Mouse (Mus musculus): ENCODE measurements around the gene Rpgrip1l.
A peak's percentile ranks its signal among the peaks of the same experiment; 100 is the strongest.

The Rpgrip1l gene

DNA sequence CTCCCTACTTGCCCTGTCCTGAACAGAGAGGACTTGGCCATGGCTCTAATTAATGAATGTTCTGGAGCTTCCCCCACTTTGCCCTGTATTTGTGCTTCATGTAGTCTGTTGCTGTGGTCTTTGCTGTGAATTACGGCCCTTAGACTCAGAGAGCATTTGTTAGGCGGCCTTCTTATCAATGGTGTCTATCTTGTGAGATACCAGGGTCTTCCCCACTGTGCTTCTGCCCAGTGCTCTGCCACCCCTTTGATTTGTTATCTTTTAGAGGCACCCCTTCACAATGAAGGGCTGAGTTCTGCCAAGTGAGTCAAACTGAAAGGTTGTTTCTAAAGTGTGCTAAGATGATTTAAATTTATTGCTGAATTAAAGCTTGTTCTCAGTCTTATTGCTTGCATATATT is 105.4 kb downstream of the Rpgrip1l start:
- no peak for DNase-seq (ENCODE audit: low read depth, low spot score)

DNA sequence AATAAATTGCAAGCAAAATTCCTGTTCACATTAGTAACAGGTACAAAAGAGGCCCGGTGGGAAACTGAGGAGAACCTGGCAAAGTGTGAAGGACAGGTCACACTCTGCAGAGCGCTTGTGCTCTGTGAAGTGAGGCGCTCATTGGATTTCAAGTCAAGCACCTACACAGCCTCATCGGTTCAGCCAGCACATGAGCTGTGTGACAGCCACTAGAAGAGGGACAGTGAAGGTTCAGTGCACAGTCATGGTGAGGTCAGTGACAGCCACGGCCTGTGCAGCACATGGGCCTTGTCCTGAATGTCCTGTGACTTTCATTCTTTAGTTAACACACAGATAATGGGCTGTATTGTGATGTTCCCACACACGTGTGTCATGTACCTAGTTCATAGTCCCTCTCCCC is 107.2 kb downstream of the Rpgrip1l start:
- DNase-seq (ENCODE audit: low read depth, low spot score): no peak

DNA sequence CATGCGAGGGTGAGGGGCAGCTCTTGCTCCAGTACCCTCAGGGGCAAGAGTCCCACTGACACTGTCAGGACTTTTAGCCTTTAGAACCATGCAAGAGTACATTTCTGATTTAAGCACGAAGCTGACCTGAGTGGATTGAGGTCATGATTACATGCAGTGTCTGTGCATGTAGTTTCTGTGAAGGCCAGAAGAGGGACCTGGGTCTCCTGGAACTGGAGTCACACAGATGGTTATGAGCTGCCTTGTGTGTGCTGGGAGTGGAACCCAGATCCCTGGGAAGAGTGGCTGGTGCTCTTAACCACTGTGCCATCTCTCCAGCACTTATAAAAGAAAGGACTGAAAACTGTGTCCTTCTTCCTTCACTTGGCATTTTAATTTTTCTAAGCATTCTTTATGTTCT is 111.9 kb downstream of the Rpgrip1l start:
- no peak for DNase-seq (ENCODE audit: low read depth, low spot score)

DNA sequence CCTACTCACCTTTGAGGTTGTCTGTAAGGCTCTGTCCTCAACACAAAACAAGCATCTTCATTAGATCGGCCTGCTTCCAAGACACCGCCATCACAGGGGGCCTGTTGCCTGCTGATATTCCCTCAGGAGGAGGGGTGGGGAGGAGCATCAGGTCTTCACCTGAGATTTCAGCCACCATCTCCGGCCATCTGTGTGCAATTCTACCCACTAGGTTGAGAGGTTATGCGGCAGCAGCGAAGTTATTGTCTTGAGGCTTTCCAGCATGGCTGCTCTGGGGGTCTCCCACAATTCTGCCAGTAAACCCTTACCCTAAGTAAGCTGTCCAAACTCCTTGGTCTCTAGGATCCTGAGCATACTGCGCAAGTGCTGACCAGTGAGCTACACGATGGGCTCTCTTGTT is 113.2 kb downstream of the Rpgrip1l start, which contains the start of gene Aktip:
Gene Aktip (minus strand): TSS at position 101 of the 400 bp plus-strand sequence.
- DNase-seq (ENCODE audit: low read depth, low spot score): no peak

DNA sequence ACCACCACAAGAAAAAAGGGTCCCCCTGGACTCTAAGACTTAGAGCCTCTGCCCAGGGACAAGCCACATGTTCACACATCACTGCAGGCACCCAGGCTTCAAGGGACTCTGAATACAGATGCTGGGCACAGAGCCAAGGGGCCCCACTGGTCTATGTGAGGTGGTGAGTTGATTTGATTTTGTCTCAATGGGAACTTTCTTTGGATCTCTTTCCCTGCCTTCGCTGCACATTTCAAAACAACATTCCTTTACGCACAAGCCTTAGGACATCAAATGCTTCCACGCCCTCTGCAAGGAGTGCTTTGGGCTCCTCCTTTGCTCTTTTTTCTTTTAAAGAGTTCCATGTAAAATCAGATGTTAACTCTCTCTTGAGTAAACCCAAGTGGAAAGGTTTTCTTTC is 115.0 kb downstream of the Rpgrip1l start:
- DNase-seq (ENCODE audit: low read depth, low spot score): no peak

DNA sequence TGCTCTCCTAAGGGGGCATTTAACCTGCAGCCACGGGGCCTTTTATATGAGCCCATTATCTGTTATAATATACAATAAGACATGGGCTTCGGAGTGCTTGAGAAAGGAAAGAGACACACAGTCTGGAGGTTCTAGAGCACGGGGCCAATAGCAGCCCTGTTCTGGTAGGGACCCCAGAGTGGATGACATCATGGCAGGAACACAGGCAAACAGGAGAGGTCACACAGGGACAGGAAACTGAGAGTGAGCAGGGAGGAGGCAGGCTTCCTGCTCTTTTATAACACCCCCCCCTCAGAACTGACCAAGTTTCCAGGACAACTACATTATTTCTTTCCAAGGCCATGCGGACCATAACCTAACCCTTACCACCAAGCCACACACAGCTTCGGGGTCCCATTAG is 115.8 kb downstream of the Rpgrip1l start:
- no peak for DNase-seq (ENCODE audit: low read depth, low spot score)

DNA sequence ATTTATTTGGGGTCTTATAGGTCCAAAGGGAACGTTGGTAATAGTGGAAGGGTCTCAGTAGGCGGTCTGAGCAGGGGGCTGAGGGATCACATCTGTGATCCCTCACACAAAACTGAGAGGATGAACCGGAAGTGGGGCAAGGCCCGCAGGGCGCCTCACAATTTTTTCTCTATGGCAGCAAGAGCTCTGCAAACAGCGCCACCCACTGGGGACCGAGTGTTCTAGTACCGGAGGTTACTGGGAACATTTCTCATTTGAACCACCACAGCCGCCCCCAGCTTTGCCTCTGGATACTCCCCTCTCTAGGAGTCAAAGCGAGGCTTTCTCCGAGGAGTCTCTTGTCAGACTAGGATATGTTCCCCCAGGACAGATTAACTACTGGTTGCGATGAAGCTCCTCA is 116.4 kb downstream of the Rpgrip1l start:
- DNase-seq (ENCODE audit: low read depth, low spot score): no peak

DNA sequence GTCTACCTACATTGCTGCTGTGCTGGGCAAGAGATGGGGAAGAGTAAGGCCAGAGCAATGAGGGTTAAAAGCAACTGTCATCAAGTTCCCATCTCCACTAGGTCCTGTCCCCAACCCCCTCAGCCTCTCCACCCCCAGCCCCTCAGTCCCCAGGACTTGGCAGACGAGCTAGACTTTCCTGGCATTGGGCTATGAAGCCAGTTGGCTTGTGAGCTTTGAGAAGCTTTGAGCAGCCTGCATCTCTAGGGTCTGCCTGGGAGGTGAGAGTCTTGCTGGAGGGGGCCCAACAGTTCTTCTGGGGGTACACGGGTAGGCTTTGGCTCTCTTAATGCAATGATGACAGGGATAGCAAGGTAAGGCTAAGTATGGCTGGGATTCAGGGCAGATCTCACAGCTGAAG is 119.0 kb downstream of the Rpgrip1l start:
- DNase-seq (ENCODE audit: low read depth, low spot score): no peak

DNA sequence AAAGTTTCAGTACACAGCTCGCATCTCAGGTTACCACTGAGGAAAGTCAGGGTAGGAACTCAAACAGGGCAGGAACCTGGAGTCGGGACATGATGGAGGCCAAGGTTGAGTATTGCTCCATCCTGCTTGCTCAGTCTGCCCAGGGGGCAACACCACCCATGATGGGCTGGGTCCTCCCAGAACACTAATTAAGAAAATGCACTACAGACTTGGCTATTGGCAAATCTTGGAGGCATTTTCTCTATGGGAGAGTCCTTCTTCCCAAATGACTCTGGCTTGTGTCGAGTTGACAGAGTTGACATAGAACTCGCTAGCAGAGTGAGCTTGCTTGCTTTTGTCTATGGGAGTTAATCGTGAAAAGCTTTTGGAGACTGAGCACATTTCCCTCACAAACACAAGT is 120.1 kb downstream of the Rpgrip1l start:
- DNase-seq (ENCODE audit: low read depth, low spot score): no peak

DNA sequence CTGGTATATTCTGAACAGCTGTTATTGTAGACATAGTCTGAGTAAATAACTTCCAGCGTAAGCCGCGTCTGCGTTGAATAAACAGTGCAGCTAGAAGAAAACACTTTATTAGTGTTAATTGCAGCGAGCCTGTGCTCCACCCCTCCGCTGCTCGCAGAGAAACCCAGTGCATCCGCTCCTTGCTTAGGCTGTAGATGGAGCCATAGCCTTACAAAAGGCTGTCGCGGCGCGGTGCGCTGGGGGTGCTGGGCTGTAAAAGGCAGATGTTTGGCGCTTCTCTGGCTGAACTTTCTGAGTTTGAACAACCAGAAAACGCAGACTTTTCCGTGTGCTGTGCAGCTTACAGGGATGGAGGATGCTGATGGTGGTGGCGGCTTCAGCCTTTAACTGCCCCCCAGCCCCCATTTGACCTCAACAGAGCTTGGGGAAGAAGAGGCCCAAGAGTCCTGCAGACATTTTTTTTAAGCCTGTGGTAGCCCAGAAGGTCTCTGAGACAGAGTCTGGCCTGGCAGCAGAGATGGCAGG is 122.2 kb downstream of the Rpgrip1l start:
- peak; percentile 47 for DNase-seq (ENCODE audit: low read depth, low spot score)

DNA sequence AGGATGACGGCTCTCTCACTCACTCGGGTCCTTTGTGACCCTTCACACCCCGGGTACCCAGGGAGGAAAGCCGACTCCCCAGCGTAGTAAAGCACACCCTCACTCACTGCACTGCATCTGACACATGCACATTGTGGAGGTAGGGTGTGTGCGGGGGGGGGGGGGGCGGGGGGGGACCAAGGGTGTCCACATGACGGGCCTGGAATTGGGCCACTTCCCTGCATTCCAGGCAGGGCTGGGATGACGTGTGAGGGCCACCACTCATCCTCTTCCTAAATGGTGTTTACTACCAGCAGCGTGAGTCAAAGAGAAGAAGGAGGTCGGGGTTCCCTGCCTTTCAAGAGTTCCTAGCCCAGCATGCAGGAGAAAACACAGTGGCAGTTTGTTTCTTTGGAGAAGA is 124.9 kb downstream of the Rpgrip1l start:
- DNase-seq (ENCODE audit: low read depth, low spot score): no peak

DNA sequence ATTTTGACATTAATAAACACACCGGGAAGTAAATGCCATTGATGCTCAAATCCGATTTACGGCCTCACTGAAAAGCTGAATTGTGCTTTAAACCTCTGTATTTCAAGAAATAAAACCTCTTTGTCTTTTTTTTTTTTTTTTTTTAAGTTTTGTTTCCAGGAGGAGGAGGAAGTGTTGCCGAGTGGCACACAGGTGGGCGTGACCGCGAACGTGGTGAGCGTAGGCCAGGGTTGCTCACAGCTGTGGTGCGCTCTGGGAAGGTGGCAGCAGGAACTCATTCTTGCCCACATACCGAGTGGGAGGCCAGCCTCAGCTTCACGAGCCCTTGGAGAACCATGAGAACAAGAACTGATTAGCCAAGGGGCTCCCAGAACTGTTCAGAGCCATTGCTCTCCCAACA is 126.7 kb downstream of the Rpgrip1l start:
- no peak for DNase-seq (ENCODE audit: low read depth, low spot score)

DNA sequence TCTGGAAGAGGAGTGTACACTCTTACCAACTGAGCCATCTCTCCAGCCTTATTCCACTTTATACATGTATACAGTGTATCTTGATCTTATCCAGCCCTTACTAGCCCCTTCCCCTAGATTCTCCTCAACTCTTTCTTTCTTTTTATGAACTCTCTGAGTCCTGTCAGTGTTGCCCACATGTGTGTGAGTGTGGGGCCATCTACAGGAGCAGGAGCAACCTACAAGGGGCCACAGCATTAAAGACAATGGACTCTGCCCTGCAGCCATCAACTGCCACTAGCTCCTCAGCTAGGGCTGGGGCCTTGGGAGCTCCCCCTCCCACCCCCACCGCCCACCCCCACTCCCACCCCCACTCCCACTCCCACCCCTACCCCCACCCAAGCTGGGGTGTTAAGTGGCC is 135.4 kb downstream of the Rpgrip1l start:
- DNase-seq (ENCODE audit: low read depth, low spot score): no peak

DNA sequence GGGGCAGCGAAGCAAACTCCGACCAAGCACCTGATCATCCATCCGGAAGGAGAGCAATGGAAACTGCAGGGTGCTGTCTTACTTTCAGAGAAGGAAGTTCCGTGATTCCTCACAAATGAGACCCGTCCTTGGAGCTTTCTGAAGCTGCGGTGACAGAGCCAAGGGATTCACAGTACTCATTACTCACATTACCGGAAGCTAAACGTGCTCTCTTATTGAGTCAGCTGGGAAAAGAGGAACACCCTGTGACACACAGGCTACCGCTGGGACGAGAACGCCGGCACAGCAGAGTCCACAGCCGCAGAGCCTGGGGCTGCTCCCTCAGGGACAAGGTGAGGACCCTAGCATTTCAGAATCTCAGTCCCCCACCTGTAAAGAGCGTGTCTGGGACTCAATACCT is 136.9 kb downstream of the Rpgrip1l start:
- no peak for DNase-seq (ENCODE audit: low read depth, low spot score)

DNA sequence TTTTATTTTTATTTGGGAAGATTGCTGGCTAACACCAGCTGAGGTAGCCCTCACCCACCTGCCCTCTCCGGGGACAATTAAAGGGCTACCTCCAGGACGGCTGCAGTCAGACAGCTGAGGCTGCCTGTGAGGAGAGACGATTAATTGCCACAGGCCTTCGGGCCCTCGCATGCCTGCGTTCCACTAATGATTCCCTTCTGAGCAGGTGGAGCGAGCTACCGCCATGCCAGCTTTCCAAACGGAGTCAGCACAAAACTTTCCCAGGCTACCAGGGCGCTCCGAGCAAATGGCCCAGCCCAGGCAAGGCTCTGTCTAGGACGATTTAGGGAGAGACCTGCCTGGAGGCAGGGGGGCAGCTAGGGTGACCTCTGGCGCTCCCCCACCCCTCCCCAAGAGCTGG is 141.5 kb downstream of the Rpgrip1l start:
- DNase-seq (ENCODE audit: low read depth, low spot score): no peak

DNA sequence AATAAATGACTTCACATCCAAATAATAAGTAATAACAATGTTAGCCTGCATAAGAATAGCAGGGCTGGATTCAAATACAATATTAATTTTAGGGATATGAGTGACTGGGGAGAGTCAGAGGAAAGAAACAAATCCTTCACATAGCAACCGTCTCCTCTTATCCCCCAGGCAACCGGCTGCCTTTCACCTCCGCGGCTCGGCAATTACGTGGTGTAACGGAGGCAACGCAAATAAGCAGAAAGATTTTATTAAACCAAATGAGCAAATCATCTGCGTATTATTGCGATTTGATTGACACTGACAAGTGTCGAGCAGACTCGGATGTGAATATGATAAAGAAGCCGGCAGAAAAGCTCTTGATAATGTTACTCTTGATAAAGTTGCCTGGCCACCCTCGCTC is 142.1 kb downstream of the Rpgrip1l start:
- no peak for DNase-seq (ENCODE audit: low read depth, low spot score)

DNA sequence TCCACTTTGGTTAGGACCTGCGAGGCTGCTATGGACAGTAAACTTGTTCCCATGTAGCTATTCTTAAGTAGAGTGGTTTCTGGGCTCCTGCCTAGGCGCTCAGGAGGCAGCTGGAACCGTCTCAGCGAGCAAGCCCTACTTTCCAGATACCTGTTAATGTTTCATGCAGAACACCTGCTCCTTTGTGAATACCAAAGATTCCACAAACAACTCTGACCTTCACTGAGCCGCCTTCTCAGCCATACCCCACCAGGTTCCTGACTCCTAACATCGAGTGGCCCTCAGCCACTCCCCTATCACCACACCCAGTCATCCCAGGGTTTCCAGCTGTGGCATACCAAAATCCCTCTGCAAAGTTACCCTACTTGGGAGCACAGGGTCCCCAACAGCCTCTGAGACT is 142.9 kb downstream of the Rpgrip1l start:
- no peak for DNase-seq (ENCODE audit: low read depth, low spot score)
